Mouse (Mus musculus): ENCODE measurements around the gene Snrnp200. TPM values are rescaled to one million over a fixed set of nuclear protein-coding genes. Genes with fewer than 3 reads are reported as not detected.

Snrnp200 gene
- total RNA-seq, 2 experiments from 2014 or later = 76.7 to 78.3 TPM

Other genes with a start within 250 kb of the Snrnp200 start
- 10 to 100 TPM in 1 of 2 experiments, 1 to 10 TPM in 1; 9.8 to 12.0 TPM for gene Ap4e1, start 199.7 kb upstream of the Snrnp200 start, total RNA-seq (2021)
- 10 to 100 TPM; 22.5 to 29.7 TPM for gene Blvra, start 137.7 kb upstream of the Snrnp200 start, total RNA-seq (2021)
- gene Ncaph, start 74.4 kb upstream of the Snrnp200 start, total RNA-seq (2021) = 1 to 10 TPM; 1.8 to 2.8 TPM
- gene Itpripl1, start 64.9 kb upstream of the Snrnp200 start, total RNA-seq (2021) = 1 to 10 TPM; 2.9 TPM
- gene 1810024B03Rik, start 106 bp upstream of the Snrnp200 start, total RNA-seq (2021) = under 1 TPM; 0.53 to 0.87 TPM
- 10 to 100 TPM; 78.5 to 90.5 TPM for gene Ciao1, start 39.4 kb downstream of the Snrnp200 start, total RNA-seq (2021)
- gene Tmem127, start 39.5 kb downstream of the Snrnp200 start, total RNA-seq (2021) = 10 to 100 TPM; 83.9 to 85.8 TPM
- 100 to 1,000 TPM; 108 to 119 TPM for gene Stard7, start 61.8 kb downstream of the Snrnp200 start, total RNA-seq (2021)
- gene Dusp2, start 127.8 kb downstream of the Snrnp200 start, total RNA-seq (2021) = 1 to 10 TPM; 2.3 to 2.8 TPM
- gene Astl, start 130.3 kb downstream of the Snrnp200 start, total RNA-seq (2021) = not detected
- 1 to 10 TPM in 1 of 2 experiments, under 1 TPM in 1; 0.39 to 1.1 TPM for gene Adra2b, start 154.8 kb downstream of the Snrnp200 start, total RNA-seq (2021)
- under 1 TPM in 1 of 2 experiments, not detected in 1; 0.48 TPM for gene Gpat2, start 216.8 kb downstream of the Snrnp200 start, total RNA-seq (2021)
- gene Fahd2a, start 236.2 kb downstream of the Snrnp200 start, total RNA-seq (2021) = 10 to 100 TPM; 18.1 TPM

All from left cerebral cortex, postnatal 25 days (tissue).